Mouse (Mus musculus) 3134 (cell line): Measurements from ENCODE around the gene Ttf2.

ENCODE experiments used
- DNase-seq: peaks from one replicate; pipeline ENCODE4 v3.0.0-alpha.2; 2011; ENCODE audit warnings: low spot score; ENCODE audit not compliant: insufficient read length; ENCODE audit errors: extremely low read depth

The Ttf2 gene

DNA sequence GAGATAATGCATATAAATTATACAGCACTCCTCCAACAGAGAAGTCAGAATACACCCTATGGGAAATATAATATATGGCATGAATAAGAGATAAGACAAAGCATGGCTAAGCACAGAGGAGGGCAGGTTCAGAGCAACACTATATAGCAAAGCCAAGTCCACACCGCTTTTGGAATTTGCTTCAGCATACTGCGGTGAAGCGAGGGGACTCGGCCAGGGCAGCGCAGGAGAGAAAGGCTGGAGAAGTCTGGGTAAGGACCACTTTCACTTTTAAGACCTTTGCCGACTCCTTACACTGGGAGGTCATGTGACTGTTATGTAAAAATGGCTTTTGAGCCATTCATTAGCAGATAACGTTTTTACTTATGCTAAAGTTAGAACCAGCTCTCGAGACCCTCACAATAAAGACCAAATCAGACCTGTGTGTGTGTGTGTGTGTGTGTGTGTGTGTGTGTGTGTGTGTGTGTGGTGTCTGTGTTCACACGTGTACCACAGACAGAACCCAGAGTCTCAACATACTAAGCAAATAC lies 48.8 kb downstream of the Ttf2 start:
- no peak for DNase-seq

DNA sequence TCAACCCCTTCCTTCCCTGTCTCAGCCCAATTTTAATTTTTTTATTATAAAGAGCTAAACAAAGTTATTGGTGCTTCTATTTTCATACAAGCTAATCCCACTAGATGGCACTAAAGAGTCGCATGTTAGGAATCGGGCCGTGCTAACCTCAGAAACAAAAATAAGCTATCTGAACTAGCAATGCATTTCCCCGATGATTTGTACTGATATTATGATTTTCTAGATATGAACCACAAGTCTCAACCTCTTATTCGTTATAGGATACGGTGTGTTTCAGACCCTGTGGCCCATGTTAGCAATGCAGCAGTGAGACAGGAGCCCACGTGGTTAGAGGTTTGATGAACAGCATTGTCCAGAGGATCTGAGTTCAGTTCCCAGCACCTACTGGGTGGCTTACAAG lies 52.6 kb downstream of the Ttf2 start:
- DNase-seq: no peak

DNA sequence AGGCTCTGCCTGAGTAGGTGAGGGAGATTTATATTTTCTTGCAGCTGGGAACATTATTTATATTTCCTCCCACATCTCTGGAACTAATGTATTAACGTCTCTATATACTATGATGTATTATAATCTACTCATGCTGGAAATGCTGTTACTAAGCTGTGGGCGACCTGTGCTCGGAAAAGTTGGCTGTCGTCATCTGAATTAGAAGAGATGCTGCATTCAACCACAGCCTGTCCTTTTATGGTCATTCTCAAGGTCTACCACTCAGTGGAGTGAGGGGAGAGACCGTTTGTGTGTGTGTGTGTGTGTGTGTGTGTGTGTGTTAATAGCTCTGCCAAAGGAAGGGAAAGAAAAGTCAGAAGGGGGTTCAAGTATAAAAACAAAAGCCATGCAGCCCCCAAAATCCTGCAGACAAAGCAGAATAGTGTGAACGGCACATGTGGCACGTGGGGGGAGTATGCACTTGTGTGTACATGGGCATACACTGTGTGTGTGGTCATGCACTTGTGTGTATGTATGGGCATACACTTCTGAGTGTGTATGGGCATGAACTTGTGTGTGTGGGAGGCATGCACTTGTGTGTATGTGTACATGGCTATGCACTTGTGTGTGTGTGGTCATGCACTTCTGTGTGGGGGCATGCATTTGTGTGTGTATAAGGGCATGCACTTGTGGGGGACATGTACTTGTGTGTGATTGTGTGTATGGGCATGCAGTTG lies 57.8 kb downstream of the Ttf2 start:
- no peak for DNase-seq

DNA sequence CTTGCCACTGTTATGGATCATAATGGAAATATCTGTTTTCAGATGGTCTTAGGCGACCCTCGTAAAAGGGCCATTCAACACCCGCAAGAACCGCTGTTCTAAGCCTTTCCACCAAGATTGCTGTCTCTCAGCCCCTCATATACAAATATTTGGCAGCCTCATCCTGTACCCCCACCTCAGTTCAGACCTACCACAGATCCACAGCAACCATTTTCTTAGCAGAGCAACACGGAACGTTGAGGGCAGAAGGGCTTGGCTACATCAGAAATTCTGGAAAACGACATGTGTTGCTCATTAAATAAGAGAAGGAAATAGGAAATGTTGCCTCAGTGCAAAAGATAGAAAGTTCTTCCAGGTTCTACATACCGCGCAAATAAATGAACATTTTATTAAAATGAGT lies 58.4 kb downstream of the Ttf2 start:
- DNase-seq: no peak

DNA sequence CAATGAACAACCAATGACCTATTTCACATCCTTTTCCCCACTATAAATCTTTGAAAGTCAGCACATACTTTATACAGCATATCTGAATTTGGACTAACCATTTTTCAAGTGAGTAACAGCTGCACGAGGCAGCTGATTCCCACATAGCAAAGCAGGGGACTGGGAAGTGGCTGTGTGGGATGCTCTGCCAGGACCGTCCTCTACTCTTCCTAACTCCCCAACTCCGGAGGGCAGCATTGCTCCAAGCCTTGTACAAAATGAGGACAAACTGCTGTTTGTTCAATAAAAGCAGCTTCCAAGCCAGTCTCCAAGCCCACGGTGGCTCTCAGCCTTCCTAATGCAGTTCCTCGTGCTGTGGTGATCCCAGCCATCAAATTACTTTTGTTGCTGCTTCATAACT lies 58.8 kb downstream of the Ttf2 start:
- DNase-seq: no peak

DNA sequence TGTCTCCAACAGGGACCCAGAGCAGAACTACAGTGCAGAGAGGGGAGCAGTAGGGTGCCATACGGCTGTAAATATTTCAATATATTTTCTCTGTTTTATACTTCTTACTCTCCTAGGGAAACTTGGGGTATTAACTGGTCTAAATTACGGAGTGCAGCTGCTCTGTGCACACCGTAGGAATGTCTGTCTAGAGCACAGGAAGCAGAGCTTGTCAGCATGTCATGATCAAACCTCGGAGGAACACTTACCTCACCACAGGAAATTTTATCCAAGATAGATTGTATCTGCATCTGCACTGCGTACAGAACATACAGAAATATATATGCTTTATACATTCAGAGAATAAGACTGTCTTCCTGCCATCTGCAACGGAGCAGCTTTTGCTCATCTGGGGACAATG lies 60.9 kb downstream of the Ttf2 start:
- no peak for DNase-seq

DNA sequence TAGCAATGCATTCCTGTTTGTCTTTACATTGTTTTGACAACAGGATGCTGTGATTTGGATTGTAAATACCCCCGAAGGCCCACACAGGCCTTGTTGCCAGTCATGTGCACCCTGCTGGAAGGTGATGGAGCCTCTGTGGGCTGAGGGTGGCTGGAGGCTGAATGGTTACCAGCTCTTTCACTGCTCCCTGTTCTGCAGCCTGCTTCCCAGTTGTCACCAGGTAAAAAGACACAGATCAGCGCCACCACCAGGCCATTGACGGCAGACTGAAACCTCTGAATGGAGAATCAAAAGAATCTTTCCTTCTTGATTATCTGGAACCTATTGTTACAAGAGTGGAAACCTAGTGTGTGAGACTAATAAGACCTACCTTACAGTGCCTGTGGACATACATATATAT lies 62.5 kb downstream of the Ttf2 start:
- no peak for DNase-seq

DNA sequence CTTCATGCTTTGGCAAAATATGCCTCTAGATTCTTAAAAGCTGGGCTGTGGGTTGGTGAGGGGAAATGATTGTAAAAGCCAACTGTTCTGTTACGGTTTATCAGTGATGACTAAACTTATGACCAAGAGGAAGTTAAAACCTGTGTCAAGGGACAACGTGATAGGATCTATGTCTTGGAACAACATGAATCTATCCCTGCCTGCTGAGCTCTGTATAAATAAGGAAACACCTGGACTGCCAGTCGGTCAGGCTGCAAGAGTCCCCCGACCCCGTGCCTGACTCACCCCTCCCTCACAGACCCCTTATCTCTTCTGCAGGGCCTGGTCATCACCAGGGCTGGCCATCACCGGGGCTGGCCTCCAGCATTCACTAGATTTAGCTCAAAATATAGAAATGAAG lies 63.3 kb downstream of the Ttf2 start:
- DNase-seq: no peak

DNA sequence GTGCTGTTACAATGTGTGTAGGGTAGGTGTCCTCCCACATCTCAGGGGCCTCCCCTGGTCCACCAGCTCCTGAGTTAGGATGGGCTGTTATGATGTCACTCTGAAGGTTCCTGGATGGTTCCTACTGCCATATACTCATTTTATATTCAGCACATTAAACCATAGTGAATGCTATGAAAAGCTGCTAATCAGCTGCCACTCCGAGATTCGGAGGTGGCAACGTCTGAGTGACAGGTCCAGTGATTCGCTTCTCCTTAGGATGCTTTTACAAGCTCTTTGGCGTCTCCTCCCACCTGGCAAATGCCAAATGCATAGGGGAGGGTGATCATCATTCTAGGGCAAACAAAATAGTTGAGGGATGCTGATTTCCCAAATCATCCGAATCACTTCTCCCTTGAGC lies 74.0 kb downstream of the Ttf2 start:
- no peak for DNase-seq

DNA sequence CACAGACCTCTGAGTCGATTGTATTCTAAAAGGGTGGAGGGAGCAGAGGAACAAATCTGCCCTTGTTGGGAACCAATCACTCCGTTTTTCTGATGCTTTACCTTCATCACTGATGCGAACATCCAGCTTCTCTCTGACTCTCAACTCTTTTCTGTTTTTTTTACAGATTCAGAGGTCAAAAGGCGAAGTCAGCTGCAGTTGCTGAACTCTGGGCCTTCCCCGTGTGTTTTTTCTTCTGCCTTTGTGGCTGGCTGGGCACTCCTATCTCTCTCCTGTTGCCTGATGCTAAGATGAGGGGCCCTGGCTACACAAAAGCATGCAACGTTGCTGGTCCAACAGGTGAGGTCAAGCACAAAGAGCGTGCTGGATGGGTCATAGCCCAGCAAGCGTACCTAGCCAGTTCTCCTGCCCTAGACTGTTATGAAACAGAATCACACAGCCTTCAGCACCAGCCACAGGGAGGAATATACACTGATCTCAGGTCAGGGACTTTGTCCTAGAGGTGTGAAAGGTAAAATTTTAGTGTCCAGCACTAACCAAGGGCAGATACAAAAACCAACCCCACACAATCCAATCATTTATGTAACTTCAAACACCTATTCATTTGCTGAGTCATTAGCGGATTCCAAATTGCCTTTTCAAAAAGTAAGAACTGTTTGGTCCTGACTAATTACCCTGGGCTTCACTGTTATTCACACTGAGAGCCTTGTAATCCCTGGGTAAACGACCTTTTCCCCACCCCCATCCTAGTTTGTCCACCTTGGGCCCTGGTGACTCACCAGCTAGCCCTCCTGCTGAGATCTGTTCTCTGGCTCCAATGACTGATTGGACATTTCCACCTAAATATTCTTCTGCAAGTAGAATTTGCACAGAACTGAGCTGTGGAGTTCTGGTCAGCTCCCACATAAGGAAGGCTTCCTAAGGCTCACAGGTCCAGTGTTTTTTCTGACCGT lies 76.8 kb downstream of the Ttf2 start:
- no peak for DNase-seq

DNA sequence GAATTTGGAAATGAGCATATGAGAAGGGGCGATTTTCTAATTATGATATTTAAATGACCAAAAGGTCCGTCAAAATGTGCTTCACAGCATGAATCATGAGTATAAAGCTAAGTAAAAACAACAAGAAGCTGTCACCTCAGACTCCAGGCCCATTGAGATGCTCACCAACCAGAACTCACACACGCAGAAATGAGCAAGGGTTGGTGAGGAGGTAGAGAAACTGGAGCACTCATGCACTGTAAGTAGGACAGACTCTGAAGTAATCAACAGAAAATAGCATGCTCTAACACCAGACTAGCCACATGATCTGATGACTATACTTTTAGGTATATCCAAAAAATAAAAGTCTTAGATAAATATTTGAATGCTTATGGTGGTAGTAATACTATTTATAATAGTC lies 79.1 kb downstream of the Ttf2 start:
- DNase-seq: no peak

DNA sequence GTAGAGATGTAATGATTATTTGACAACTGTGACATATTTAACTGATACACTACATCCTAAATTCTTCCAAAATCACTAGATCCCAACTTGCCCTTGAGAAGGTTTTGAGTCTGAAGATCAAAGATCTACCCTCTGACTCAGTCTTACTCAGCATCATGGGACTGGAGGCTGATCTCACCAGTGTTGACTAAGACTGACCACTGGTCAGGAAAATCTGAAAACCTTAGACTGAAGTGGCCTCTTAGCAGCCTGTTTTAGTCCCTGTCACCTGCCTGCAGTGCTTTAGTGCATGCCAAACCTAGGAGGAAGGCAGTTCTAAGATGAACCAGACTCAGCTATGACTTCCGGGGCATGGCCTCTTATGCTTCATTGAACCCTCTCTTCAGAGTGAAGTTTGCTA lies 80.2 kb downstream of the Ttf2 start:
- peak; percentile 63 for DNase-seq
